Mouse (Mus musculus) hindbrain, postnatal 0 days (tissue): ENCODE results near the gene Fam168a. TPM values are rescaled to one million over a fixed set of nuclear protein-coding genes. Genes with fewer than 3 reads are reported as not detected.

Source experiments
- ATAC-seq: fragments of 200-750 bp; cut with Nextera tagmentation; 2 replicates; pipeline ENCODE4 v1.8.0; 2017; ENCODE audit warnings: mild to moderate bottlenecking, moderate TSS enrichment, moderate library complexity
- DNase-seq: peaks from one replicate; pipeline ENCODE4 v3.0.0-alpha.2; 2015; ENCODE audit warnings: low spot score
- H3K27ac ChIP-seq: fragments of 300-500 bp; sonication (generic); 2 replicates; pipeline ENCODE4 v1.5.1; 2014; ENCODE audit warnings: mild to moderate bottlenecking
- H3K27me3 ChIP-seq: fragments of 300-500 bp; sonication (generic); 2 replicates; pipeline ENCODE4 v1.6.1; 2014; ENCODE audit warnings: low read length, mixed read lengths; ENCODE audit not compliant: insufficient read depth
- H3K36me3 ChIP-seq: fragments of 300-500 bp; sonication (generic); 2 replicates; pipeline ENCODE4 v1.6.1; 2014; ENCODE audit warnings: low read length, mixed read lengths; ENCODE audit not compliant: insufficient read depth
- H3K4me1 ChIP-seq: fragments of 300-500 bp; sonication (generic); 2 replicates; pipeline ENCODE4 v1.6.1; 2014; ENCODE audit warnings: antibody characterized with exemption, low read length, mixed read lengths; ENCODE audit not compliant: insufficient read depth
- H3K4me2 ChIP-seq: fragments of 300-500 bp; sonication (generic); 2 replicates; pipeline ENCODE4 v1.6.1; 2014; ENCODE audit warnings: low read depth, mild to moderate bottlenecking, low read length, moderate library complexity, mixed read lengths
- H3K4me3 ChIP-seq: fragments of 300-500 bp; sonication (generic); 2 replicates; pipeline ENCODE4 v1.5.1; 2014; ENCODE audit warnings: low read length
- H3K9ac ChIP-seq: fragments of 300-500 bp; sonication (generic); replicated peaks from 2 replicates; pipeline ENCODE4 v1.6.1; 2014; ENCODE audit warnings: mild to moderate bottlenecking, low read length, moderate library complexity, mixed read lengths
- H3K9me3 ChIP-seq: fragments of 300-500 bp; sonication (generic); 2 replicates; pipeline ENCODE4 v1.6.1; 2016; ENCODE audit warnings: low read length, mixed read lengths
- CTCF ChIP-seq: IDR thresholded peaks from 2 replicates; pipeline ENCODE4 v1.5.1; 2016; ENCODE audit warnings: antibody characterized with exemption, control low read depth, low read depth
- WGBS: fragments of 180-500 bp; shearing (Covaris S2); extraction: QIAGEN DNeasy Blood & Tissue Kit; methylation state at CpG from one replicate; pipeline ENCODE4 v1.1.7; 2014; 5-methylcytosine and 5-hydroxymethylcytosine counted together
- polyA plus RNA-seq: library from polyadenylated mRNA; unstranded; fragments of >200 nt; fragmentation: Nextera tagmentation; extraction: Ambion mirVana; gene quantifications from 2 replicates; pipeline ENCODE4 v1.2.1, GENCODE M21; 2015
- total RNA-seq: library from RNA; depleted of rRNA; stranded (reverse); fragments of >200 nt; gene quantifications from 2 replicates; pipeline ENCODE4 v1.2.3, GENCODE M21; 2014

Fam168a gene
- total and polyA plus RNA-seq, 2 experiments from 2014 or later: 116 to 162 TPM

DNA sequence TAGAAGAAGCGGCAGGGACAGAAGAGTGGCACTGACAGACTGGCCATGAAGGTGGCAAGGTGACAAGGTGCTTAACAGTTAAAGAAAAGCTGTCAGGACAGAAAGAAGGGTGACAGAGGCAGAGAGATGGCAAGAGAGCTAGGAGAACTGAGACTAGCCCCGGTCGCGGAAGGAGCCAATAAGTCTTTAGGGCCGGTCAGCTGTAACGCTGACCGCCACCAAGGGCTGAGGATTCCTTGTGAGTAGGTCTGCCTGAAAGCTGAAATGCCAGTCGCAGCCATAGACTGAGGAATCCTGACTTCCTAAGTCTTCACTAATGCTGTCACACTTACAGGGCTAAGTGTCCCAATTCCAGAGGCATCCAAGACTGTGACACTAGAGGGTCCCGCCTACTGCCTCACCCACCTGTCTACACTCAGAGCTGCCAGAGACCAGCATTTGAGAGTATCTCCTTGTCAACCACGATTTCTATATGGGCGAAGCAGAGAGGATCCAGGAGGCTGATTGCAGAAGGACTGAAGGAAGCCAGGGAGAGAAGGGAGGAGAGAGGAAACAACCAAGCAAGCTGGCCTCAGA lies 42.6 kb upstream of the Fam168a start:
- Histone ChIP-seq H3K4me1 (no peaks in the 10 kb centered on the region), H3K4me2 (peak overlapping the region; percentile 46), H3K9me3 (no peaks in the 10 kb centered on the region), H3K36me3 (no peaks in the 10 kb centered on the region), H3K9ac (no peak overlapping the region), H3K27me3 (no peaks in the 10 kb centered on the region), H3K27ac (peak overlapping the region; percentile 11; the same call in 1 of the 2 replicates), H3K4me3 (no peak overlapping the region)
- WGBS: 63% methylated on average over 11 of the region's 11 CpGs
- TF ChIP-seq CTCF: no peak
- DNase-seq (no peak), ATAC-seq (peak; percentile 50; the same call in 1 of the 2 replicates)

DNA sequence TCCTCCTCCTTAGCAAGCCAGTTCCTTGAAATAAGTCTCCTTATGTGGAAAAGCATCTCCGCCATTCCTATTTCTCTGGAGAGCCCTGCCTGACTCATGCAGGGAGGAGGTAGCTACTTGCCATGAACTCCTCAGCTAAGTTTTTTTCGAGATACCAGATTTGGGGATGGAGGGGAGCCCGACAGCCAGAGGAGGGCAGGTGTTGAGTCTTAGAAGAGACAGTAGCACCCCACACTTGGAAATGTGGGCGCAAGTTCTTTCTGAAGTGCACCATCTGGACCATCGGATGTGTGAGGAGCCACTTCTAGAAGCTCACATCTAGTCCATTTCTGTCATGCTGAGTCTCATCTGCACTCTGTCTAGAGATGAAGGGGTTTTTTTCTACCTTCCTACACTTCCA lies 35.8 kb upstream of the Fam168a start:
- H3K4me2 ChIP-seq: no peak overlapping the region
- WGBS: 82% methylated on average over 5 of the region's 5 CpGs
- no peak for TF ChIP-seq CTCF

DNA sequence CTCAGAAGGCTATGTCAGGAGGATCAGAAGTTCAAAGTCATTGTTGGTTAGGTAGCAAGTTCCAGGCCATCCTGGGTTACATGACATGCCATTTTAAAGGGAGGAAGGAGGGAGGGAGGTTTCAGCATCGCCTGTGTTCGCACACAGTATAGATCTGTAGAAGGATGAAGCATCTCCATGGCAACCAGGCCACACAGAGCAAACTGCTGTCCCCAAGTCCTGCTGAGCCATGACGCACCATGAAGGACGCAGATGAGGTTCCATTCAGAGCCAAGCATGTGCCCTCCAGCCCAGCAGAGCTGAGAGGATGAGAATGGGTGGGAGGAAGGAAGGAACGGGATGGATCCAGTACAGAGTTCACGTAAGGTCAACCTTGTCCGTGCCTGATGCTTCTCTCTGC lies 33.0 kb upstream of the Fam168a start:
- no peaks in the 10 kb centered on the region for H3K4me1 ChIP-seq
- no peak overlapping the region for H3K4me3 ChIP-seq
- no peaks in the 10 kb centered on the region for H3K27me3 ChIP-seq
- no peaks in the 10 kb centered on the region for H3K9me3 ChIP-seq
- peak; percentile 16 for DNase-seq
- H3K36me3 ChIP-seq: no peaks in the 10 kb centered on the region
- WGBS: 21% methylated on average over 7 of the region's 7 CpGs
- ATAC-seq: peak; percentile 68; the same call in 1 of the 2 replicates
- no peak overlapping the region for H3K4me2 ChIP-seq
- H3K9ac ChIP-seq: no peak overlapping the region
- no peak overlapping the region for H3K27ac ChIP-seq
- TF ChIP-seq CTCF: no peak

More for the DNA sequence above, 35.8 kb upstream of the Fam168a start:
- Histone ChIP-seq H3K36me3 (no peaks in the 10 kb centered on the region), H3K4me1 (no peaks in the 10 kb centered on the region), H3K27me3 (no peaks in the 10 kb centered on the region), H3K27ac (no peak overlapping the region), H3K4me3 (no peak overlapping the region), H3K9ac (no peak overlapping the region), H3K9me3 (no peaks in the 10 kb centered on the region)
- no peak for DNase-seq
- ATAC-seq: no peak

DNA sequence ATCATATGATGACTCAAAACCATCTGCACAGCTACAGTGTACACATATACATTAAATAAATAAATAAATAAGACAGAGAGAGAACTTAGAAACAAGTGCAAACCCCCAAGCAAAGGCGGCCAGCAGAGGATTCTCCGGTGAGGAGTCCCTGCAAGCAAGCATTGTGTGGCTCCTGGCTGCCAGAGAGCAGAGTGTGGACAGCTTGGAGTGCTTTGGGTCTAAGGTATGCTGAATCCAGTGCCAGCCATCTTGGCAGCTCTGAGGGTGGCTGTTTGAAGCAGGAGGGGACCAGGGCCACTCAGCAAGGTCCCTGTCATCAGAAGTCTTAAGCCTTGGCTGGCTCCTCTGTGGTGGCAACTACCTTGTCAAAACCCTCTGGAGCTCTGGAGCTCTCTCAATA lies 31.5 kb upstream of the Fam168a start:
- WGBS: 87% methylated on average over 2 of the region's 2 CpGs
- Histone ChIP-seq H3K9ac (no peak overlapping the region), H3K4me3 (no peak overlapping the region), H3K27me3 (no peaks in the 10 kb centered on the region), H3K4me2 (no peak overlapping the region), H3K9me3 (no peaks in the 10 kb centered on the region), H3K4me1 (no peaks in the 10 kb centered on the region), H3K36me3 (no peaks in the 10 kb centered on the region), H3K27ac (no peak overlapping the region)
- ATAC-seq (no peak), DNase-seq (no peak)
- no peak for TF ChIP-seq CTCF

DNA sequence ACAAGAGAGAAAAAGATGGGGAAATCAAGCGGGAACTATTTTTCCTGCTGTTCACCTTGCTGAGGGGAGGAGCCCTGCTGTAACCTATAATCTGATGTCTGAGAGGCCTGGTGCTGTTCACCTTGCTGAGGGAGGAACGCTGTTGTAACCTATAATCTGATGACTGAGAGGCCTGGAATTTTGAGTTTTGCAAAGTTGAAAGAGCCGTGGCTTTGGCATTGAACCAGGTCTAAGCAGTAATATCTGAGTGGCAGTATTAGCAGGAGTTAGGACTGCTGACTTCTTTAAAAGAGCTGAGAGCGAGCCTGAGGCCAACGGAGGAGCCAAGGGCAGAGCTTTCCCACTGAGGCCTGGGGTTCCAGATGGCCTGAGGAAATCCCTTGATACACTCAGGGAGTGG lies 28.4 kb upstream of the Fam168a start:
- Histone ChIP-seq H3K4me2 (no peak overlapping the region), H3K4me1 (no peaks in the 10 kb centered on the region), H3K4me3 (no peak overlapping the region), H3K9me3 (no peaks in the 10 kb centered on the region), H3K36me3 (no peaks in the 10 kb centered on the region), H3K27ac (no peak overlapping the region), H3K9ac (no peak overlapping the region), H3K27me3 (no peaks in the 10 kb centered on the region)
- ATAC-seq (no peak), DNase-seq (no peak)
- 78% methylated on average over 5 of the region's 5 CpGs for WGBS
- no peak for TF ChIP-seq CTCF

GRCm38 (mm10) chr7:100678948-100679880 lies 27.2 kb upstream of the Fam168a start:
- H3K4me2 ChIP-seq: no peak overlapping the region
- no peak for ATAC-seq
- no peak overlapping the region for H3K9ac ChIP-seq
- H3K27me3 ChIP-seq: no peaks in the 10 kb centered on the region
- no peak overlapping the region for H3K4me3 ChIP-seq
- no peak for TF ChIP-seq CTCF
- 66% methylated on average over 15 of the region's 15 CpGs for WGBS
- DNase-seq: no peak
- no peaks in the 10 kb centered on the region for H3K36me3 ChIP-seq
- H3K4me1 ChIP-seq: no peaks in the 10 kb centered on the region
- no peak overlapping the region for H3K27ac ChIP-seq
- H3K9me3 ChIP-seq: no peaks in the 10 kb centered on the region
